Mouse (Mus musculus): Measurements from ENCODE around the gene Reep3. TPM values are rescaled to one million over a fixed set of nuclear protein-coding genes. Genes with fewer than 3 reads are reported as not detected.

Gene Reep3
- polyA plus RNA-seq, 1 experiment = 13.2 TPM

GRCm38 (mm10) chr10:67085124-67085523, 11.6 kb downstream of the Reep3 start:
- Histone ChIP-seq H3K36me3 (ENCODE audit: control insufficient read depth, insufficient read depth, low read length) (no peaks in the 10 kb centered on the region), H3K27me3 (ENCODE audit: control insufficient read depth, insufficient read depth, low read length) (no peaks in the 10 kb centered on the region), H3K4me3 (ENCODE audit: control insufficient read depth, insufficient read depth, low read length) (no peak overlapping the region), H3K4me1 (replicated peaks; ENCODE audit: control insufficient read depth, insufficient read depth, low read length) (no peaks in the 10 kb centered on the region), H3K27ac (ENCODE audit: control insufficient read depth, insufficient read depth, low read length) (no peak overlapping the region)
- WGBS = 92% methylated on average over 10 of the region's 10 CpGs
- DNase-seq = no peak
- TF ChIP-seq CTCF (IDR thresholded peaks at IDR 0.05; ENCODE audit: borderline replicate concordance, control insufficient read depth, extremely low read depth, insufficient read depth, low read length, poor library complexity) = no peak
- TF ChIP-seq POLR2A (IDR thresholded peaks at IDR 0.05; ENCODE audit: control insufficient read depth, extremely low read depth, insufficient read depth, low read length, poor library complexity) = no peak

GRCm38 (mm10) chr10:67083446-67084166, 13.1 kb downstream of the Reep3 start:
- Histone ChIP-seq H3K27ac (ENCODE audit: control insufficient read depth, insufficient read depth, low read length) (no peak overlapping the region), H3K27me3 (ENCODE audit: control insufficient read depth, insufficient read depth, low read length) (no peaks in the 10 kb centered on the region)
- no peak for DNase-seq

GRCm38 (mm10) chr10:67082531-67082930, 14.2 kb downstream of the Reep3 start:
- H3K36me3 ChIP-seq (ENCODE audit: control insufficient read depth, insufficient read depth, low read length) = no peaks in the 10 kb centered on the region
- no peak for DNase-seq
- H3K4me1 ChIP-seq (replicated peaks; ENCODE audit: control insufficient read depth, insufficient read depth, low read length) = 0 out of 2 replicates have a peak, but pooled peaks cover 3% of the 10 kb centered on the region
- TF ChIP-seq POLR2A (IDR thresholded peaks at IDR 0.05; ENCODE audit: control insufficient read depth, extremely low read depth, insufficient read depth, low read length, poor library complexity) = no peak
- no peak for TF ChIP-seq CTCF (IDR thresholded peaks at IDR 0.05; ENCODE audit: borderline replicate concordance, control insufficient read depth, extremely low read depth, insufficient read depth, low read length, poor library complexity)
- H3K4me3 ChIP-seq (ENCODE audit: control insufficient read depth, insufficient read depth, low read length) = no peak overlapping the region
- no peaks in the 10 kb centered on the region for H3K27me3 ChIP-seq (ENCODE audit: control insufficient read depth, insufficient read depth, low read length)
- no peak overlapping the region for H3K27ac ChIP-seq (ENCODE audit: control insufficient read depth, insufficient read depth, low read length)
- 96% methylated on average over 4 of the region's 4 CpGs for WGBS

More at GRCm38 (mm10) chr10:67083446-67084166, 13.1 kb downstream of the Reep3 start:
- 99% methylated on average over 10 of the region's 10 CpGs for WGBS
- TF ChIP-seq POLR2A (IDR thresholded peaks at IDR 0.05; ENCODE audit: control insufficient read depth, extremely low read depth, insufficient read depth, low read length, poor library complexity) (no peak), CTCF (IDR thresholded peaks at IDR 0.05; ENCODE audit: borderline replicate concordance, control insufficient read depth, extremely low read depth, insufficient read depth, low read length, poor library complexity) (no peak)
- Histone ChIP-seq H3K4me1 (replicated peaks; ENCODE audit: control insufficient read depth, insufficient read depth, low read length) (0 out of 2 replicates have a peak, but pooled peaks cover 3% of the 10 kb centered on the region), H3K4me3 (ENCODE audit: control insufficient read depth, insufficient read depth, low read length) (no peak overlapping the region), H3K36me3 (ENCODE audit: control insufficient read depth, insufficient read depth, low read length) (no peaks in the 10 kb centered on the region)

GRCm38 (mm10) chr10:67081206-67082007, 15.3 kb downstream of the Reep3 start:
- Histone ChIP-seq H3K36me3 (ENCODE audit: control insufficient read depth, insufficient read depth, low read length) (no peaks in the 10 kb centered on the region), H3K4me3 (ENCODE audit: control insufficient read depth, insufficient read depth, low read length) (no peak overlapping the region), H3K4me1 (replicated peaks; ENCODE audit: control insufficient read depth, insufficient read depth, low read length) (0 out of 2 replicates have a peak, but pooled peaks cover 3% of the 10 kb centered on the region), H3K27me3 (ENCODE audit: control insufficient read depth, insufficient read depth, low read length) (no peaks in the 10 kb centered on the region), H3K27ac (ENCODE audit: control insufficient read depth, insufficient read depth, low read length) (no peak overlapping the region)
- TF ChIP-seq CTCF (IDR thresholded peaks at IDR 0.05; ENCODE audit: borderline replicate concordance, control insufficient read depth, extremely low read depth, insufficient read depth, low read length, poor library complexity) (no peak), POLR2A (IDR thresholded peaks at IDR 0.05; ENCODE audit: control insufficient read depth, extremely low read depth, insufficient read depth, low read length, poor library complexity) (no peak)
- DNase-seq = no peak
- WGBS = 87% methylated on average over 18 of the region's 18 CpGs

GRCm38 (mm10) chr10:67079030-67079429, 17.7 kb downstream of the Reep3 start:
- Histone ChIP-seq H3K4me3 (ENCODE audit: control insufficient read depth, insufficient read depth, low read length) (no peak overlapping the region), H3K36me3 (ENCODE audit: control insufficient read depth, insufficient read depth, low read length) (no peaks in the 10 kb centered on the region), H3K4me1 (replicated peaks; ENCODE audit: control insufficient read depth, insufficient read depth, low read length) (0 out of 2 replicates have a peak, but pooled peaks cover 3% of the 10 kb centered on the region), H3K27ac (ENCODE audit: control insufficient read depth, insufficient read depth, low read length) (no peak overlapping the region), H3K27me3 (ENCODE audit: control insufficient read depth, insufficient read depth, low read length) (no peaks in the 10 kb centered on the region)
- no peak for TF ChIP-seq POLR2A (IDR thresholded peaks at IDR 0.05; ENCODE audit: control insufficient read depth, extremely low read depth, insufficient read depth, low read length, poor library complexity)
- no peak for TF ChIP-seq CTCF (IDR thresholded peaks at IDR 0.05; ENCODE audit: borderline replicate concordance, control insufficient read depth, extremely low read depth, insufficient read depth, low read length, poor library complexity)
- 80% methylated on average over 4 of the region's 4 CpGs for WGBS
- no peak for DNase-seq
